Mouse (Mus musculus): ENCODE results near the gene Sh3kbp1.

The Sh3kbp1 gene

DNA sequence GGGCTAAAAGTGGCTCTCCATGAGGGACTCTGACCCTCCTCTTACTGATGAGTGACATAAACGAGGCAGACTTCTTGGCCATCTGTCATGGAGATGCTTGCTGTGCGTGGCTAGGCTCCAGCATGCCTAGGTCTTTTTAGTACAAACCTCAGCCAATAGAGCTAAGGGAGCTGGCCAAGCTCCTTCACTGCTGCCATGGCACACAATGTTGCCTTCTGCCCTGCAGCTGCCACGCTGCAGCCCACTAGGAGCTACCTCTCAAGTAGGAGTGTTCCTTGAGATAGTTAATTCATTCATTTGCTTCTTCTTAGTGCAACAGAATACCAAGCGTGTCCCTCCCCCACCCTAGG is 327.3 kb downstream of the Sh3kbp1 start:
- no peak for TF ChIP-seq GATA4 (IDR thresholded peaks at IDR 0.05; ENCODE audit: insufficient replicate concordance, low read length)

DNA sequence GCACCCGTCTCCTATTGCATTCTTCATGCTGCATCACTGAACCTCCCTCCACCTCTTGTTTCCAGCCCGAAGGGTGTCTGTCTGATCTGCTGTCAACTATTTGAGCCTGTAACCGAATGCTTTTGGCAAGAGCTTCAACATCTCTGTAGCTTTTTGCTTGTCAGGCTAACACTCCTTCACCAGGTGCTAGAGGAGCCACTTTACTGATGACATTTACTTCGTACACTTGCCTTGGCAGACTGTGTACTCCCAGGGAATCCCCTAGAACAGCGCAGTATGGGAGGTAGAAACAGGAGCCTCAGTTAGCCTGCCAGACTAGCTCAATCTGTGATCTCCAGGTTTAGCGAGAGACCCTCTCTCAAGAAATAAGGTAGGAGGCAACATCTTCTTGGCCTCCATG is 328.4 kb downstream of the Sh3kbp1 start:
- TF ChIP-seq GATA4 (IDR thresholded peaks at IDR 0.05; ENCODE audit: insufficient replicate concordance, low read length) = no peak

DNA sequence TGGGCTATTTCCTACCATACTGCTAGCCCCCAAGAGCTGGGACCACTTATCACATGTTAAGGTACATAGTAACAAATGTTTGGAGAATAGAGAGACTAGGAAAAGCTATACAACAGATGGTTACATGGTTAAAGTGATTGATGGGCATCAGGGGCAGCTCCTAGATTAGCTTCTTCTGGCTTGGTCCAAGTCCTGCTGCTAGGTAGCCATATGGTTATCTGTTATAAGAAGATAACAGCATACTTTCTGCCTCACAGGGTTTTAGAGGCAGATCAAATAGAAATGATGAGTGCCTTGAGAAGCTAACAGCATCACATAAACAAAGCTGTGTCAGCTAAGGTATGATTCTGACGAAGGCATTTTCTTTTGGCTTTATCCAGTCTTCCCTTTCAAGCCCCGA is 334.3 kb downstream of the Sh3kbp1 start:
- no peak for TF ChIP-seq GATA4 (IDR thresholded peaks at IDR 0.05; ENCODE audit: insufficient replicate concordance, low read length)

DNA sequence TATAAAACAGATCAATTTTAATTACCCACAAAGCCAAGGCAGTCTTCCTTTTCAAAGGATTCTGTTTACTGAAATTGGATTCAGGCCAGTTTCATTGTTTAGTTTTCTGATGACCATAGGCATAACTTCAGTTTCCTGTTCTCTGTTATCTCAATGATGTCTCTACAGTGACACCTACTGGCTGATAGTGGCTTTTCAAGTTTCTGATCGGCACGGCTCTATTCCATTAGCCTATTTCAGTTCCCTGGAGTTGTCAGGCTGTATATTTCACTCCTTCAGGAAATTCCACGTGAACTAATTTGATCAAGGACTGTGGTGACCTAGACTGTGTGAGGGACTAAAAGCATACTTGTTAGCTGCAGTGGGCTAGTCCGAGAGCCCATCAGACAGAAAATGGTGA is 336.2 kb downstream of the Sh3kbp1 start:
- peak; percentile 53; the same call in 1 of the 2 replicates for TF ChIP-seq GATA4 (IDR thresholded peaks at IDR 0.05; ENCODE audit: insufficient replicate concordance, low read length)

DNA sequence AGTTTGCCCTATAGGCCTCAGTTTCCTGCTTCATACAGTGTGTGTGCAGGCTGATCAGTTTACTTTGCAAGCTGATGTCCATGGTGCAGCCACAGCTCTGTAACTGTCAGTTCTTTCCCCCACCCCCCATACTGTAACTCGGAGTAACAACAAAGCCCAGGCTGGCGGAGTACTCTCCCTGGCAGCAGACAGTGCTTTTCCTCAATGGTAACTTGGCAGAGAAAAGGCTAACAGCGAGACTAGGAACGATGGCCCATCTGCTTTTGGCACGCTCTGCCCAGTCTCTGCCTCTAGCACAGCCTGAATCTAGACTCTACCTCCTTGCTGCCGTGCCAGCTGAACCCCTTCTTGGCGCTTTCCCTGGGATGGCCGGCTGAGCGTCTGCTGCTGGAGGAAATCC is 336.9 kb downstream of the Sh3kbp1 start:
- TF ChIP-seq GATA4 (IDR thresholded peaks at IDR 0.05; ENCODE audit: insufficient replicate concordance, low read length) = no peak

DNA sequence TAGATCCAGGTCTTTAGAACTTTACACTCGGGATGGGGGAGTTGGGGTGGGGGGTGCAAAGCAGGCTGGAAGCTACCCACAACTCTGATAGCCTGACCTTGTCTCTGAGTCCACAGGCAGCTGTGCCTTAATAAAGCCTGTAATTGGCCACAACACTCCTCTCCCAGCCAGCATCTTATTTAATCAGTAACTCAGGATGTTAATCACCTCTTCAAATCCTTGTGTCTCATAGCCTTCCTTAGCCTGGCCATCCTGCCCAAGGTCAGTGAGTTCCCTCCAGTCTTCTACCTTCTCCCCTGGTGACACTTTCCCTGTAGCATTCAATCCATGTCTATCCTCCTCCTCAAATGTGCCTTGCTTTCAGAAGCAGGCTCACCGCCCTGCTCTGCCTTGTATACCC is 342.0 kb downstream of the Sh3kbp1 start:
- TF ChIP-seq GATA4 (IDR thresholded peaks at IDR 0.05; ENCODE audit: insufficient replicate concordance, low read length) = no peak

DNA sequence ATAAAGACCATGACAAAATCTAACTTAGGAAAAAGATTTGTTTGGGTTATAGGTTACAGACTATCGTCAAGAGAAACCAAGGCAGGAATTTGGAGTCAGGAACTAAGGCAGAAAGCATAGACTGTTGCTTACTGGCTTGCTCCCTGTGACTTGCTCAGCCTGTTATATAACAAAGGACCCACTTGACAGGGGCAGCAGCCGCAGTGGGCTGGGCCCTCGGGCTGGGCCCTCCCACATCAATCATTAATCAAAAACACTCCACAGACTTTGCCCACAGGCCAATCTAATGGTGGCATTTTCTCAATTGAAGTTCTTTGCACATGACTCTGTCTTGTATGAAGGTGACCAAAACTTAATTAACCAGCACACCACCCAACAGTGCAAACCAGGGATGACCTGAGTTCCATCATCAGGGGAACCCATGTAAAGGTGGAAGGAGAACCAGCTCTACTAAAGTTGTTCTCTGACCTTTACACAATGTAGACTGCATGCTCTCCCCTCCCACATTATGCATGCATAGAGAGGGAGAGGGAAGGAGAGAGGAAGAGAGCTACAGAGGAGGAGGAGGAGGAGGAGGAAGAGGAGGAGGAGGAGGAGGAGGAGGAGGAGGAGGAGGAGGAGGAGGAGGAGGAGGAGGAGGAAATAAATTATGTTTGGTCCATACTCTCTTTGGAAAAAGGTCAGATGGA is 344.2 kb downstream of the Sh3kbp1 start:
- TF ChIP-seq GATA4 (IDR thresholded peaks at IDR 0.05; ENCODE audit: insufficient replicate concordance, low read length) = no peak

DNA sequence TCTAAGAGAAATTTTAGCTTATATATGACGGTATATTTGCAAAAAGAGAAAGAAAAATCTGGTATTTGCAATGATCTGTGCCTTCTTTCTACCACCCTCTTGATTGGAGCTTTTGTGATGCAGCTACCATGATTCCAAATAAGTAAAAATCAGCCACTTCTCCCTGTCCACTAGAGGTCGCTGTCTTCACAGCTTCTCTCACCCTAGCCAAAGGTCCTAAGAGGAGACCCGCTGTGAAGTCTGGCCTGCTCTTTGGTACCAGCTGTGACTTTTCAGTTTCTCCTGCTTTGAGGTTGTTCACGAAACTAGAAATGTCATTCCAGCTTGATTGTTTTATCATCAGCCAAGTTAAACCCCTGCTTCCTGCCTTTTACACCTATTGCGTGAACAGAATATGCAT is 346.7 kb downstream of the Sh3kbp1 start:
- TF ChIP-seq GATA4 (IDR thresholded peaks at IDR 0.05; ENCODE audit: insufficient replicate concordance, low read length) = no peak

DNA sequence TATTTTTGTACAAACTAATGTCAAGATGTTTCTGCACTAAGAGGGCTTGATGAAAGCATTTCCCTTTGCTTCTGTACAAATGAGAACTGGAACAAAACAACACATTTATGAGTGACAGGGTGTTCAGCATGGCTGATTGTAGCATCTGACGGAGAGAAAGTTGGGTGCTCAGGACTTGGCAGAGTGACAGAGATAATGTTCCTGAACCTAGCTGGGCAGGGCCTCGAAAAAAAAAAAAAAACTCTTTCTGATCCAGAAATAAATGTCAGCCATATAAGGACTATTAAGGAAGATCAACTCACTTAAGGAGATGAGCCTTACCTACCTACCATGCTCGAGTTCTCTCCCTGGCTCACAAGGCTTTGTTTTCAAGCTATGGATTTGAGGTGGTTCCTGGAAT is 349.2 kb downstream of the Sh3kbp1 start:
- no peak for TF ChIP-seq GATA4 (IDR thresholded peaks at IDR 0.05; ENCODE audit: insufficient replicate concordance, low read length)

DNA sequence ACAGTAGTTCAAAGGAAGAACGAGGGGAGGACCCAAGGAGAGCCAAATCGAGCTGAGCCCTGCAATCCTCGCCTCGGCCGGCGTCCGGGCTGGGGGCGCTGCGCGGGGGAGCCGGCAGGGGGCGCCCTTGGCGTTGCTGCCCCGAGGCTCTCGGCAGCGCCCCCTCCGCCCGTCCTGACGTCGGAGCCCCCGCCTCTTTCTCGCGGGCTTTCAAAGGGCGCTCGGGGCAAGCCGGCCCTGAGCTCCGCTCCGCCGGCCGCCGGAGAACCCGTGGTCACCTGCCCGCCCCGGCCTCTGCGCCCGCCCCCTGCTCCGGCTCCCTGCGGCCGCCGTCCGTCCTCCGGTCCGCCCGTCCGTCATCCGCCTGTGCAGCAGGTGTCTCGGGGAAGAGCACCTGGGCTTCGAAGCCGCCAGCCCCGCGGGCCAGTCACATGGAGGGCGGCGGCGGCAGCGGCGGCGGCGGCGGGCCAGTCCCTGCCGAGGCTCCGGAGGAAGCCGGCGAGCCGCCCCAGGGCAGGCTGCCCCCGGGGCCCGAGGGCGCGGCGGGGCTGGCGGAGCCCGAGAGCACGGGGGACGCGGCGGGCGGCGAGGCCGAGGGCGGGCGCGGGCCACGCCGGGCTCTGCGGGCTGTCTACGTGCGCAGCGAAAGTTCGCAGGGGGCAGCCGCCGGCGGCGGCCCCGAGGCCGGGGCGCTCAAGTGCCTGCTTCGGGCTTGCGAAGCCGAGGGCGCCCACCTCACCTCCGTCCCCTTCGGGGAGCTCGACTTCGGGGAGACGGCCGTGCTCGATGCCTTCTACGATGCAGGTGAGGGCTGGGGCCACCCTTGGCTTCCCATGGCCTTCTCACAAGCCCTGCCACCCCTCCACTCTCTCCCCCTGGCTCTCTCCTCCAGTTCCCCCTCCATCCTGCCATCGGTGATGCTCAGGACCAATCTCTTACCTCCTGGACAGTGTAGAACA is 361.2 kb downstream of the Sh3kbp1 start, which contains the start of gene Map3k15:
Gene Map3k15, plus strand, starts transcription at position 432 of the 959 bp plus-strand sequence.
- TF ChIP-seq GATA4 (IDR thresholded peaks at IDR 0.05; ENCODE audit: insufficient replicate concordance, low read length) = no peak

DNA sequence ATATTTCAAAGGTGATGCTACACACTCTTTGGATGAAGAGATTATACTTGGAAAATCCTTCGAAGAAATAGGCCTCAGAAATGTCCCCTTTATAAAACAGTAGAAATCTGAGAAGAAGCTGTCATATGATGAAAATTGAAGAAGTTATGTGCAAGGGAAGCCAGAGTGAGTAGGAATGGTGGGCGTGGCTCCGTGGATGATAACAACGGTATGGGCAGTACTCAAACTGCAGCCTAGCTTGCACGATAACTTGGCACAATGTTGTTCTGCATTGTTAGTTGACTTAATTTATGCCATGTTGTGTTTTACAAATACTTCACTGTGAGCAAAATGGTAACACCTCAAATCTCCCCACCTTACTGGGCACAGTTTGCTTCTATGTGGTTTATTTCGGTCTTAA is 368.7 kb downstream of the Sh3kbp1 start:
- TF ChIP-seq GATA4 (IDR thresholded peaks at IDR 0.05; ENCODE audit: insufficient replicate concordance, low read length) = no peak

Measured in liver, adult (tissue).